Mouse (Mus musculus): ENCODE results near the gene Epb41l4b. TPM values are rescaled to one million over a fixed set of nuclear protein-coding genes. Genes with fewer than 3 reads are reported as not detected.
A peak's percentile ranks its signal among the peaks of the same experiment; 100 is the strongest.

Epb41l4b gene
- polyA plus RNA-seq, 1 experiment from 2014 or later: 2.0 TPM

DNA sequence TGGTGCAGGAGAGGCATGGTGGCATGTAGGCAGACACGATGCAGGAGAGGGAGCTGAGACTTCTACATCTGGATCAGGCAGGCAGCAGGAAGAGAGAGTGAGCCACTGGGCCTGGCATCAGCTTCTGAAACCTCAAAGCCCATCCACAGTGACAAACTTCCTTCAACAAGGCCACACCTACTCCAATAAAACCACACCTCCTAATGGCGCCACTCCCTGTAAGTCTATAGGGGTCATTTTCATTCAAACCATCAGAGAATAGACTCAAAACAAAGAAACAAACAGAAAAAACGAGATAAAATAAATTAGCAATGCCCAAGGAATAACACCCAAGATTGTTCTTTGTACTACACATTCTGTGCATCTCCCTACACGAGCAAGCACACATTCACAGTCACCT, 35.6 kb upstream of the Epb41l4b start:
- no peaks in the 10 kb centered on the region; the same call in 1 of the 2 replicates for H3K4me1 ChIP-seq (ENCODE audit: control insufficient read depth, insufficient read depth, low read length)
- no peak overlapping the region for H3K27ac ChIP-seq (replicated peaks; ENCODE audit: low read depth, low read length)
- ATAC-seq (replicated peaks; ENCODE audit: insufficient number of reproducible peaks, low FRiP score, low TSS enrichment, low read depth) (no peak), DNase-seq (ENCODE audit: low spot score) (no peak)
- 86% methylated on average over 4 of the region's 4 CpGs for WGBS
- no peaks in the 10 kb centered on the region for H3K27me3 ChIP-seq (ENCODE audit: control insufficient read depth, insufficient read depth, low read length)
- no peak overlapping the region for H3K4me3 ChIP-seq (ENCODE audit: low read depth, low read length)
- no peak overlapping the region for H3K4me2 ChIP-seq (ENCODE audit: low read depth, low read length)
- no peaks in the 10 kb centered on the region for H3K9me3 ChIP-seq (replicated peaks; ENCODE audit: control insufficient read depth, low read length)
- no peaks in the 10 kb centered on the region for H3K36me3 ChIP-seq (replicated peaks; ENCODE audit: control insufficient read depth, insufficient read depth, low read depth, low read length)
- H3K9ac ChIP-seq (replicated peaks; ENCODE audit: low read length): no peak overlapping the region

DNA sequence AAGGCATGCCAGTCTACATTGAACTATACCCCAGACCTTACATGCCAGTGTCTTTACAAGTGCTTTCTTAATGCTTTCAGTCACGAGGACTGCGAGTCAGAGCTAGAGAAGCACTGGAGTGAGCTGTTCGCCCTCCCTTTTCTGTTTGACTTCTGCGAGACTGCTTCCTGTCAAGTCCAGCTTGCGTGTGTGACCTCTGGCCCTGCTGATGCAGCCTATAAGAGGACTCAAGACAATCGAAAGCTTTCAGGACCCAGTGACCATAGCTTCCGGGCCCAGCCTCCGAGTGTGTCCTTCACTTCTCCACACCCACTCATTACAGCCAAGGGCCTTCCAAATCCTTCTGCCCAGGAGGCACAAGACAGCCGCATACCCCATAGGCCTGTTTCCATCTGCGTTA, 32.1 kb upstream of the Epb41l4b start:
- no peak overlapping the region for H3K4me2 ChIP-seq (ENCODE audit: low read depth, low read length)
- no peaks in the 10 kb centered on the region for H3K9me3 ChIP-seq (replicated peaks; ENCODE audit: control insufficient read depth, low read length)
- WGBS: 36% methylated on average over 10 of the region's 10 CpGs
- ATAC-seq (replicated peaks; ENCODE audit: insufficient number of reproducible peaks, low FRiP score, low TSS enrichment, low read depth) (no peak), DNase-seq (ENCODE audit: low spot score) (no peak)
- no peak overlapping the region for H3K27ac ChIP-seq (replicated peaks; ENCODE audit: low read depth, low read length)
- no peaks in the 10 kb centered on the region for H3K36me3 ChIP-seq (replicated peaks; ENCODE audit: control insufficient read depth, insufficient read depth, low read depth, low read length)
- no peak overlapping the region for H3K9ac ChIP-seq (replicated peaks; ENCODE audit: low read length)
- no peak overlapping the region for H3K4me3 ChIP-seq (ENCODE audit: low read depth, low read length)
- no peaks in the 10 kb centered on the region for H3K27me3 ChIP-seq (ENCODE audit: control insufficient read depth, insufficient read depth, low read length)
- H3K4me1 ChIP-seq (ENCODE audit: control insufficient read depth, insufficient read depth, low read length): no peaks in the 10 kb centered on the region; the same call in 1 of the 2 replicates

DNA sequence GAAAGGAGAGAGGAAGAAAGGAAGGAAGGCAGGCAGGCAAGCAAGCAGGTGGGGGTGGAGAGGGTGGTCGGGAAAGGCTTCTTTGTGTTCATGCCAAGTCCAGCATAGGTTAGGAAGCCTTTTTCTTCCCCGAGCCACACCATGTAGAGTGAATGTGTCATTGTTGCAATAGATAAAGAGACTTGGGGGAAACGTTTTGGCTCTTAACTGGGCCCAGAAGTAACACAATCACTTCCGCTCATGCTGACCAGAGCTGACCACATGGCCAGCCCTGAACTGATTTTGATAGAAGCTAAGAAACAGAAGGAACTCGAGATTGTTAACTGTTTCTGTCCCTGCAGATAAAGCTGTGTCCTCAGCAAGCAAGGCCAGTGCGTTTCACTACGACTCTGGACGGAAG, 29.6 kb upstream of the Epb41l4b start:
- Histone ChIP-seq H3K4me1 (ENCODE audit: control insufficient read depth, insufficient read depth, low read length) (no peaks in the 10 kb centered on the region; the same call in 1 of the 2 replicates), H3K4me2 (ENCODE audit: low read depth, low read length) (no peak overlapping the region), H3K27ac (replicated peaks; ENCODE audit: low read depth, low read length) (no peak overlapping the region), H3K4me3 (ENCODE audit: low read depth, low read length) (no peak overlapping the region), H3K27me3 (ENCODE audit: control insufficient read depth, insufficient read depth, low read length) (no peaks in the 10 kb centered on the region), H3K9me3 (replicated peaks; ENCODE audit: control insufficient read depth, low read length) (no peaks in the 10 kb centered on the region), H3K9ac (replicated peaks; ENCODE audit: low read length) (no peak overlapping the region), H3K36me3 (replicated peaks; ENCODE audit: control insufficient read depth, insufficient read depth, low read depth, low read length) (no peaks in the 10 kb centered on the region)
- DNase-seq (ENCODE audit: low spot score) (no peak), ATAC-seq (replicated peaks; ENCODE audit: insufficient number of reproducible peaks, low FRiP score, low TSS enrichment, low read depth) (no peak)
- WGBS: 63% methylated on average over 8 of the region's 8 CpGs

DNA sequence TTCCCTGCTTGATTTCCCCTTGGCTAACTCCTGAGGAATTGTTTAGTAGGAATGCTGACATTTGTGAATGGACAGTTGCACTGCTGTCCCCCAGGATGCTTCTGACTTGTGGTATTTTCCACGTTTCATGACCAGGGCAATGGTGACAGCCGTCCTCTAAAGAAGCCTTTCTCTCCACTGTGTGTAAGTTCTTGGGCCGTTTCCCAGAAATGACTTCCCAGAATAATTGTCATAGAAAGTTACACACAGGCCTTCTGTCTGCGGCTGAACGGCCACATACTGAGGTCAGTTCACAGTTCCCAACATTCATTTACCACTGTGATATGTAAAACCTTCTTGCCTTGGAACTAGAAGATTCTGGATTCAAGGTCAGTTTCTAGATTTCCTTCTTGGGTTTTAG, 28.6 kb upstream of the Epb41l4b start:
- Histone ChIP-seq H3K4me2 (ENCODE audit: low read depth, low read length) (no peak overlapping the region), H3K4me1 (ENCODE audit: control insufficient read depth, insufficient read depth, low read length) (no peaks in the 10 kb centered on the region; the same call in 1 of the 2 replicates), H3K4me3 (ENCODE audit: low read depth, low read length) (no peak overlapping the region), H3K27me3 (ENCODE audit: control insufficient read depth, insufficient read depth, low read length) (no peaks in the 10 kb centered on the region), H3K9me3 (replicated peaks; ENCODE audit: control insufficient read depth, low read length) (no peaks in the 10 kb centered on the region), H3K9ac (replicated peaks; ENCODE audit: low read length) (no peak overlapping the region), H3K36me3 (replicated peaks; ENCODE audit: control insufficient read depth, insufficient read depth, low read depth, low read length) (no peaks in the 10 kb centered on the region), H3K27ac (replicated peaks; ENCODE audit: low read depth, low read length) (no peak overlapping the region)
- no peak for DNase-seq (ENCODE audit: low spot score)
- WGBS: 79% methylated on average over 5 of the region's 5 CpGs
- no peak for ATAC-seq (replicated peaks; ENCODE audit: insufficient number of reproducible peaks, low FRiP score, low TSS enrichment, low read depth)

DNA sequence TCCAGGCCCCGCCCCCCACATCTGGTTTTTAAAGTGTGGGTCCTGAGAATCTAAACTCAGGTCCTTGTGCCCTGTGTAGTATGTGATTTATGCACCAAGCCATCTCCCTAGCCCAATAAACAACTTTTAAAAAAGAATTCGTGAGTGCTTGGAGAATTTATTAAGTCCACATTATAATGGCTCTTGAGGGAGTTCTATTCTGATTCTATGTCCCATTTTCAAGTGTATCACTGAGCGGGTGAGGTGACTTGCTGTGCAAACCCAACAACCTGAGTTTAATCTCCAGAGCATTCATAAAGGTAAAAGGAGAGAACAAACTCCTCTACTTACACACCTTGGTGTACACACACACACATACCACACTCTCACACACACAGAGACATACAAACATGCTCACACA, 25.4 kb upstream of the Epb41l4b start:
- Histone ChIP-seq H3K4me1 (ENCODE audit: control insufficient read depth, insufficient read depth, low read length) (no peaks in the 10 kb centered on the region), H3K4me3 (ENCODE audit: low read depth, low read length) (no peak overlapping the region), H3K9me3 (replicated peaks; ENCODE audit: control insufficient read depth, low read length) (no peaks in the 10 kb centered on the region), H3K36me3 (replicated peaks; ENCODE audit: control insufficient read depth, insufficient read depth, low read depth, low read length) (no peaks in the 10 kb centered on the region), H3K9ac (replicated peaks; ENCODE audit: low read length) (no peak overlapping the region), H3K4me2 (ENCODE audit: low read depth, low read length) (no peak overlapping the region), H3K27me3 (ENCODE audit: control insufficient read depth, insufficient read depth, low read length) (no peaks in the 10 kb centered on the region), H3K27ac (replicated peaks; ENCODE audit: low read depth, low read length) (no peak overlapping the region)
- ATAC-seq (replicated peaks; ENCODE audit: insufficient number of reproducible peaks, low FRiP score, low TSS enrichment, low read depth) (no peak), DNase-seq (ENCODE audit: low spot score) (no peak)
- WGBS: 84% methylated on average over 3 of the region's 3 CpGs

DNA sequence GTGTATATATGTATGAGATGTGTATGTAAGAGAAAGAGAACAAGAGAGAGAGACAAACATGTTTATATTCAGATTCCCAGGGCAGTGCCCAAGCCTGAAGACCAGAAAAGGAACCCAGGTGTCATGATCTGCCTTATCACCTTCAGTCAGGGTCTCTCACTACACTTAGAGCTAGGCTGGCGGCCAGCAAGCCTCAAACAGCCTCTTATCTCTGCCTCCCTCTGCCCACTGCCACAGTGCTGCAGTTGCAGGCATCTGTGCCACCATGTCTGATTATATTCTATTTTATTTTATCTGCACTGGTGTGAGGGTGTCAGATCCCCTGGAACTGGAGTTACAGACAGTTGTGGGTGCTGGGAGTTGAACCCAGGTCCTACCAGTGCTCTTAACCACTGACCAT, 25.0 kb upstream of the Epb41l4b start:
- Histone ChIP-seq H3K36me3 (replicated peaks; ENCODE audit: control insufficient read depth, insufficient read depth, low read depth, low read length) (no peaks in the 10 kb centered on the region), H3K9me3 (replicated peaks; ENCODE audit: control insufficient read depth, low read length) (no peaks in the 10 kb centered on the region), H3K9ac (replicated peaks; ENCODE audit: low read length) (no peak overlapping the region), H3K4me2 (ENCODE audit: low read depth, low read length) (no peak overlapping the region), H3K27ac (replicated peaks; ENCODE audit: low read depth, low read length) (no peak overlapping the region), H3K4me1 (ENCODE audit: control insufficient read depth, insufficient read depth, low read length) (no peaks in the 10 kb centered on the region), H3K27me3 (ENCODE audit: control insufficient read depth, insufficient read depth, low read length) (no peaks in the 10 kb centered on the region), H3K4me3 (ENCODE audit: low read depth, low read length) (no peak overlapping the region)
- DNase-seq (ENCODE audit: low spot score) (no peak), ATAC-seq (replicated peaks; ENCODE audit: insufficient number of reproducible peaks, low FRiP score, low TSS enrichment, low read depth) (no peak)
- WGBS: 71% methylated on average over 1 of the region's 1 CpGs

DNA sequence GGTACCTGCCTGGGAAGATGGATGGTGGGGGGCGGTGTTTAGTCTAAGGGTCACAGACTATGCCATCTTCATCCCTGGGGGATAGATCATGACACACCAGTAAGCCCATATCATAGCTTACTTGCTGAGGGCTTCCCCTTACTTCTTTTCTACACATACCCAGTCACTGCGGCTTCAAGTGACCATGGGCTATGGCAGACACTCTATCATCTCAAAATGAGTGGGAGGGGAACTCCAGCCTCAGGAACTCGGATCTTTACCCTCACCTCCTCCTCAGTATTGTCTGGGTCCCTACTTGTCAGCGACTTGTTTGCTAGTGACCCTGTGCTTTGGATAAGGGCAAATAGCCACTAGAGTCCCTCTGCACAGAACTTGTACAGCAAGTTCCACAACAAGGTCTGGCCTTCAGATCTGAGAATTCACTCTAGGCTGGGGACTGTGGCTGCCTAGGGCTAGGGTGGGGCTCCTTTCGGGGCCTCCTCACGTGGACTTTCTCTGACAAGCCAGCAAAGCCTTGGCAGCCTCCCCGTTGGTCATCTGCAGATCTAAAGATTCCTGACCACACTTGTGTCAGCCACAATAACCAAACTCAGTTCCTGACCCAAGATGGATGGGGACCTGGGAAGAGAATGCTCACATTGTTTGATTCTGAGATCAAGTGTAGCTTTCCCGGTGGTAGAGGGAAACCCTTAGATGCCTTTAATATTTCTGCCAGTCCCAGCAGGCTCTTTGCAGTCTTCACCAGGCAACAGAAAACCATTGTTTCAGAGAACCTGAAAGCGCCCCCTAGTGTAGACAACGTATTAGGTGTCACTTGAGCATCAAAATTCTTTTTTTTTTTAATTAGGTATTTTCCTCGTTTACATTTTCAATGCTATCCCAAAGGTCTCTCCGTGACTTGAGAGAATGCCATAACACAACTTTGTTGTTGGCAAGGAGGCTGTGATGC, 24.0 kb upstream of the Epb41l4b start:
- H3K27me3 ChIP-seq (ENCODE audit: control insufficient read depth, insufficient read depth, low read length): no peaks in the 10 kb centered on the region
- WGBS: 49% methylated on average over 12 of the region's 12 CpGs
- H3K9ac ChIP-seq (replicated peaks; ENCODE audit: low read length): no peak overlapping the region
- no peak overlapping the region for H3K4me3 ChIP-seq (ENCODE audit: low read depth, low read length)
- H3K36me3 ChIP-seq (replicated peaks; ENCODE audit: control insufficient read depth, insufficient read depth, low read depth, low read length): no peaks in the 10 kb centered on the region
- no peaks in the 10 kb centered on the region for H3K4me1 ChIP-seq (ENCODE audit: control insufficient read depth, insufficient read depth, low read length)
- no peak overlapping the region; the same call in 1 of the 2 replicates for H3K4me2 ChIP-seq (ENCODE audit: low read depth, low read length)
- no peaks in the 10 kb centered on the region for H3K9me3 ChIP-seq (replicated peaks; ENCODE audit: control insufficient read depth, low read length)
- no peak for ATAC-seq (replicated peaks; ENCODE audit: insufficient number of reproducible peaks, low FRiP score, low TSS enrichment, low read depth)
- no peak overlapping the region; the same call in 1 of the 2 replicates for H3K27ac ChIP-seq (replicated peaks; ENCODE audit: low read depth, low read length)
- DNase-seq (ENCODE audit: low spot score): peak; percentile 60

DNA sequence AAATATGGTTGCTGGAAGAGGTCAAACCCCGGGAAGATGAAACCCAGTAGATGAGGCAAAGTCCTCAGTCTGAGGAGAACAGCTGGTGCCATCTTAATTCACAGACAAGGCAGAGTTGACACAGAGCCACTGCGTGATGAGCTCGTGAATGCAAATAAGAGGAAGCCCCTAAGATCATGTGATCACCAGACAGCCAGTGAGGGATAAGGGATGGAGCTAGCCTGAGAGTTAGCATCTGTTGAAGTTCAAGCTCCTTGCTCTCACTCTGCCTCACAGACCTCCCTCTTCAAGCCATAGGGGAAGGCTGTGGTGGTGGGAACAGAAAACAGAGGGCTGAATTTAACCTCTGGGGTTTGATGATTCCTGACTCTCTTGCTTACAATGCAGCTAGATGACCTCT, 22.4 kb upstream of the Epb41l4b start:
- no peak for ATAC-seq (replicated peaks; ENCODE audit: insufficient number of reproducible peaks, low FRiP score, low TSS enrichment, low read depth)
- Histone ChIP-seq H3K4me3 (ENCODE audit: low read depth, low read length) (no peak overlapping the region), H3K4me2 (ENCODE audit: low read depth, low read length) (no peak overlapping the region), H3K9ac (replicated peaks; ENCODE audit: low read length) (no peak overlapping the region), H3K4me1 (ENCODE audit: control insufficient read depth, insufficient read depth, low read length) (no peaks in the 10 kb centered on the region), H3K36me3 (replicated peaks; ENCODE audit: control insufficient read depth, insufficient read depth, low read depth, low read length) (no peaks in the 10 kb centered on the region), H3K27me3 (ENCODE audit: control insufficient read depth, insufficient read depth, low read length) (no peaks in the 10 kb centered on the region), H3K9me3 (replicated peaks; ENCODE audit: control insufficient read depth, low read length) (no peaks in the 10 kb centered on the region), H3K27ac (replicated peaks; ENCODE audit: low read depth, low read length) (no peak overlapping the region)
- 61% methylated on average over 3 of the region's 3 CpGs for WGBS
- DNase-seq (ENCODE audit: low spot score): no peak

Data from embryonic facial prominence, embryonic 11.5 days (tissue).